Mouse (Mus musculus) ES-E14 (cell line): ENCODE results near the gene Arhgef1. TPM values are rescaled to one million over a fixed set of nuclear protein-coding genes. Genes with fewer than 3 reads are reported as not detected.

Source experiments
- DNase-seq: peaks from one replicate; pipeline ENCODE4 v3.0.0-alpha.2; 2013; ENCODE audit warnings: low read depth, low spot score
- H3K27ac ChIP-seq: 2 replicates; pipeline ENCODE4 v1.5.1; 2012; ENCODE audit warnings: low read depth, mild to moderate bottlenecking, low read length, moderate library complexity, mixed read lengths; ENCODE audit not compliant: poor library complexity, insufficient read depth, severe bottlenecking
- H3K36me3 ChIP-seq: 2 replicates; pipeline ENCODE4 v1.6.1; 2012; ENCODE audit warnings: mild to moderate bottlenecking, low read length, moderate library complexity, mixed read lengths; ENCODE audit not compliant: control insufficient read depth, poor library complexity, insufficient read depth, severe bottlenecking
- H3K4me1 ChIP-seq, 2 experiments: fragments of 150-350 bp in 1 of 2; sonication (generic) in 1 of 2; 2 replicates each; pipeline ENCODE4 v1.6.1; 2012; ENCODE audit warnings: low read length in 2 of 2, mild to moderate bottlenecking in 1 of 2, mixed read lengths in 1 of 2; ENCODE audit not compliant: control insufficient read depth in 2 of 2, insufficient read depth in 2 of 2, poor library complexity in 1 of 2
- H3K4me3 ChIP-seq, 2 experiments: fragments of 150-350 bp in 1 of 2; sonication (generic) in 1 of 2; 2 replicates each; pipeline ENCODE4 v1.5.1; 2012; ENCODE audit warnings: low read length in 2 of 2, low read depth in 1 of 2, mild to moderate bottlenecking in 1 of 2, mixed read lengths in 1 of 2; ENCODE audit not compliant: insufficient read depth in 1 of 2, poor library complexity in 1 of 2, severe bottlenecking in 1 of 2
- H3K9ac ChIP-seq: 2 replicates; pipeline ENCODE4 v1.6.1; 2012; ENCODE audit warnings: low read depth, mild to moderate bottlenecking, low read length, mixed read lengths; ENCODE audit not compliant: poor library complexity, insufficient read depth, severe bottlenecking
- H3K9me3 ChIP-seq: fragments of 150-350 bp; sonication (generic); 2 replicates; pipeline ENCODE4 v1.6.1; 2012; ENCODE audit warnings: low read depth, mild to moderate bottlenecking, low read length; ENCODE audit not compliant: control insufficient read depth, insufficient read depth
- CHD2 ChIP-seq: IDR thresholded peaks from 2 replicates; pipeline ENCODE4 v1.6.1; 2014; ENCODE audit warnings: mild to moderate bottlenecking, low read depth, low read length, inconsistent platforms
- HCFC1 ChIP-seq: IDR thresholded peaks from 2 replicates; pipeline ENCODE4 v1.6.1; 2012; ENCODE audit warnings: low read length, inconsistent platforms, borderline replicate concordance; ENCODE audit not compliant: insufficient read depth
- MAFK ChIP-seq: IDR thresholded peaks from 2 replicates; pipeline ENCODE4 v1.6.1; 2014; ENCODE audit warnings: mild to moderate bottlenecking, low read depth, low read length, inconsistent platforms; ENCODE audit not compliant: insufficient read depth
- ZC3H11A ChIP-seq: IDR thresholded peaks from 2 replicates; pipeline ENCODE4 v1.6.1; 2012; ENCODE audit warnings: low read depth, mild to moderate bottlenecking, inconsistent platforms, low read length, borderline replicate concordance
- ZNF384 ChIP-seq: IDR thresholded peaks from 2 replicates; pipeline ENCODE4 v1.6.1; 2012; ENCODE audit warnings: low read depth, low read length, inconsistent platforms
- in situ Hi-C, 2 experiments: fragments of 600-800 bp; cut with MboI; formaldehyde crosslinking; loops; one replicate each; pipeline ENCODE4 v1.15.1; 2025; ENCODE audit warnings: low sequenced_read_pairs in 2 of 2, inconsistent platforms in 1 of 2; ENCODE audit not compliant: unreplicated experiment in 2 of 2
- total RNA-seq: library from RNA; depleted of rRNA; stranded (reverse); fragments of 300-350 nt; gene quantifications from 2 replicates; pipeline ENCODE4 v1.2.3, GENCODE M21; 2012

Gene Arhgef1
- total RNA-seq, 1 experiment = 32.1 TPM

DNA sequence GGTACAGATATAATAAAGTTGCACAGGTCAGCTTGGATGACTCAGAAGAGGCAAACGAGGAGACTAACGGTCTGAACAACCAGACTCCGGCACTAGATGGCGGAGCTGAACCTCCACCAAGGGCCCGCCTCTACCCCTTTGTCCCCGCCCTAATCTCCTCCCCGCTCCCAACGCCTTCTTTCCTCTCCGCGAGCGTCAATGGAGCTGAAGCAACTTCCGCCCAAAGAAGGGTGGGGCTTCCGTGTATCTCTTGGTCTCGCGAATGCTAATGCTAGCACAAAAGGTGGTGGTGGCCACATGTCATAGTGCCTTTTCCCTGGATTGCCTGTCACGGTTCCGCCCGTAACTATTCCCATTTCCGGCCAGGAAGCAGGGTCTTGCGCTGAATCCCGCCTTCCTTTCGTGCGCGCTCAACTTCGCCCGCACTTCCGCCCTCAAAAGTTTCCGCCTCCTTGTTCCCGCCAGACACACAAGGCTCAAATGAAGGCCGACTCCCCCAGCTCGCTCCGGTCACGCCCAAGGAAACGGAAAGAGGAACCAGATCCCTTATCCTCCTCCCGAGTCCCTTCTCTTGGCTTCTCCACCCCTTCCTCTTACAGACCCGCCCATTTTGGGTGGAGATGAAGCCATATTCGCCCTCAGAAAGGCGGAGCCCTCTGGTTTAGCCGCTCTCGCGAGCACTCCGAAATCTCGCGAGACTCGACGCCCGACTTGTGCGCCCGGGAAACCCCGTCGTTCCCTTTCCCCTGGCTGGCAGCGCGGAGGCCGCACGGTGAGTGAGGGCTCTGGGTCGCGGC, 18.6 kb upstream of the Arhgef1 start, which contains the start of gene Rps19:
Gene Rps19, plus strand, starts transcription at position 476 of the 797 bp plus-strand sequence.
- H3K36me3 ChIP-seq = peaks cover 44% of the 10 kb centered on the region
- in situ Hi-C loops = no loop called here
- H3K9ac ChIP-seq = peak within 1 kb of the TSS; percentile 100
- peak within 1 kb of the TSS; percentile 70 to 98 for H3K4me3 ChIP-seq
- peak within 1 kb of the TSS; percentile 99 for H3K27ac ChIP-seq
- DNase-seq = peak; percentile 99
- no peaks in the 10 kb centered on the region for H3K9me3 ChIP-seq
- peaks cover 0 to 28% of the 10 kb centered on the region in 2 experiments; a peak in 2 of 4 replicates for H3K4me1 ChIP-seq
- no peak for TF ChIP-seq ZC3H11A
- 0 out of 2 replicates have a peak, but pooled peaks have one; percentile 25 for TF ChIP-seq MAFK
- peak; percentile 83 for TF ChIP-seq HCFC1
- no peak for TF ChIP-seq ZNF384
- peak; percentile 100 for TF ChIP-seq CHD2

DNA sequence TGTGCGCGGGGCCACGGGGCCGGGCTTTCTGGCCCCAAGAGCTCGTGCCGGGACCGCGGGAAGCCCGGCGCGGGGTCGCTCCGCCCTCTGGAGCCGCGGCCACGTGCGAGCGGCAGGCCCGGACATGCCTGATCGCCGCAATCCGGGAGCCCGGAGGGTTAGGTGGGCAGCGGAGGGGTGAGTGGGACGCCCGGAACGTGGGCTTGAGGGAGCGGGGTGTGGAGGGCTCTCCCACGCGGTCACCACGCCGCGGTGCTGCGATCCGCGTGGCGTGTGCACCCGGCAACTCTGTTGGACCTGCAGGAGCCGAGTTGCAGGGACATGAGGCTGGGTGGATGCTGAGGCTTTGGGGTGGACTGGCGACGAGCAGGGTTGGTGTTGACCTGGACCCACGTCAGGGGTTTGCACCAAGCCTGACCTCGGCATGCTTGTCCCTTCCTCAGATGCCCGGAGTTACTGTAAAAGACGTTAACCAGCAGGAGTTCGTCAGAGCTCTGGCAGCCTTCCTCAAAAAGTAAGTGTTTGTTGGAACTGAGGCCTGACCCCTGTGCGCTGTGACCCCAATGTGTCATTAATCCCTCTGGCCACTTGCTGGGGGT, 17.9 kb upstream of the Arhgef1 start:
- in situ Hi-C loops = no loop called here
- no peaks in the 10 kb centered on the region for H3K9me3 ChIP-seq
- no peak for DNase-seq
- H3K36me3 ChIP-seq = peaks cover 51% of the 10 kb centered on the region
- H3K4me3 ChIP-seq = peak overlapping the region; percentile 70 to 98
- H3K4me1 ChIP-seq = peaks cover 0 to 28% of the 10 kb centered on the region in 2 experiments; a peak in 2 of 4 replicates
- peak overlapping the region; percentile 100 for H3K9ac ChIP-seq
- TF ChIP-seq ZNF384 (no peak), HCFC1 (no peak), CHD2 (no peak), MAFK (no peak), ZC3H11A (no peak)
- H3K27ac ChIP-seq = peak overlapping the region; percentile 94

DNA sequence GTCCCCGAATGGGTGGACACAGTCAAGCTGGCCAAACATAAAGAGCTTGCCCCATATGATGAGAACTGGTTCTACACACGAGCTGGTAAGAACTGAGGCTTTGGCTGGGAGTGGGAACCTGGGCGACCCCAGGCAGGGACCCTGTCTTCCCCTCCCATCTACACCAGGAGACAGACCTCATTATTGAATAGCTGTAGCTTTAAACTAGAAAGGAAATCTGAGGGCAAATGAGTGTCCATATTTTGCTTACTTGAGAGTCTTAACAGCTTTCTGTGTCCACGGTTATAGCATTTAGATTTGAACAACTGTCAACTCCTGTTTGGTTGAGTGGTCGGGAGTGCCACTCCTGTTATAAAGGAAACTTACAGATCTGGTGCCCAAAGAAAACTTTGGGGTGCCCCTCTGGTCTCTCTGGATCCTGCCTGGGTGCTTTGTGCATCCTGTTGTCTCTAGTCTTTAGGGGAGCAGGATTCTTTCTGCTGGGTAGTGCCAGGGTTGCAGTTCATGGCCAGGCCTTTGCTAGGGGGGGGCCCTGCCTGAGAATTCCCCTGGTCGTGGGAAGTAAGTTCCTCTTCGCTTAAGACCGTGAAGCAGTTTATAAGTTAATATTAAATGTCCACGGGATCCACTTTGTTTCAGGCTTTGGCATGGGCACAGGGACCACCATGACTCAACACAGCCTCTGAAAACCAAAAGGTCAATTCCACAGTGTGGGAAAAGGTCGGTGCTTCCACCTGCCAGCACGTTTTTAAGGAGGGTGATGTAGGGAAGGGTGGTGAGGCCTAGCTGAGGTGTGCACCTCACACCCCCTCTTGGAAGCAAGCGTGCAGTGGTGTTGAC, 17.0 kb upstream of the Arhgef1 start:
- in situ Hi-C loops = no loop called here
- TF ChIP-seq MAFK (no peak), HCFC1 (no peak), ZNF384 (no peak), CHD2 (no peak), ZC3H11A (no peak)
- H3K9ac ChIP-seq = peak overlapping the region; percentile 100
- DNase-seq = no peak
- no peaks in the 10 kb centered on the region for H3K9me3 ChIP-seq
- H3K4me3 ChIP-seq = peak overlapping the region; percentile 70 to 98
- H3K27ac ChIP-seq = peak overlapping the region; percentile 94
- H3K36me3 ChIP-seq = peaks cover 57% of the 10 kb centered on the region
- peaks cover 0 to 20% of the 10 kb centered on the region in 2 experiments; a peak in 1 of 4 replicates for H3K4me1 ChIP-seq

DNA sequence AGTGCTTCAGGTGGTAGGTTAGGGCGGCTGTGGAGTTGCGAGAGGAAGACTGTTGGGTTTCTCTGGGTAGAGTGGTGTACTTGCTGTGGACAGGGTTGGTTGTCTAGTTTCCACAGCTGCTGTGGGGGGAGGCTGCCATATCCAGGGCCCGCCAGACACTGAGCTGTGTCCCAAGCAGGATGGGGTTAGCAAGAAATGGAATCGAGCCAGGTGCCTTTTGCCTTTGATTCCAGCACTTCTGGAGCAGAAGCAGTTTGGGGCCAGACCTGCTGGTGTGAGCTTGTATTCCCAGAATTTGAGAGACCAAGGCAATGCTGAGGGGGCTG, 16.4 kb upstream of the Arhgef1 start:
- Histone ChIP-seq H3K36me3 (peaks cover 59% of the 10 kb centered on the region), H3K27ac (peak overlapping the region; percentile 94), H3K4me3 (peak overlapping the region; percentile 70 to 98), H3K9me3 (no peaks in the 10 kb centered on the region), H3K9ac (peak overlapping the region; percentile 100), H3K4me1 (peaks cover 0 to 14% of the 10 kb centered on the region in 2 experiments; a peak in 1 of 4 replicates)
- DNase-seq = no peak
- in situ Hi-C loops = no loop called here
- no peak for TF ChIP-seq CHD2
